8 mouse cellular contexts compared by ENCODE assay signal in the genomic region with DNA sequence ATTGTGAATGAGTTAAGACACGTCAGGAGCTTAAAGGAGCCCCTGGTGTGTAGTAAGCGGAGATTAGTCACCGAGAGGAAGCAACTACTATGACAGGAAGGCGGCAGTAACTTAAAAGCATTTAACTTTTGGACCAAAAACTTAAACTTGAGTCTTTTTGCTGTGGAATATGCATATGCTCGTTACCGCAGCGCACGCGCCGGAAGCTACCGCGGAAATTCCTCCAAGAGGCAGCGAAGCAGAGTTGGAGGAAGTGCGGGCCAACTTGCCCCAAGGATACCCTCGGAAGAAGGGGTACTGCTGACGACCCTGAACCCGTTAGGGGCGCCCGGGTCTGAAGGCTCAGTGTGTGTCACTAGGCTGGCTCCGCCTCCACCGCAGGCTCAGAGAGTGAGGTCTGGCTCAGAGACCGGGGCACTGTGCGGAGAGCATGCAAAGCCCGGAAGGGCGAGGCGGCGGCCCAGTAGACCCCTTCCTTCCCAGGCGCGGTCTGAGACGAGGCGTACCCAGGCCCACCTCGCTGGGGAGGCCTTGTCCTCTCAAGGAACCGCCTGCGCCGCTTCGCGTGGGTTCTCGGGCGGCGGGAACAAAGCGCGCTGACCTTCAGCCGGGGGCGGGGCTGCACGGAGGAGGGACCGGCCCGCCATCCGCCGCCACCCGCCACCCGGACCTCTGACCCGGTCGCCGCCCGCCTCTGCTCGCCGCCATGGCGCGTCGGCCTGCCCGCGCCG. TPM values are rescaled to one million over a fixed set of nuclear protein-coding genes. Genes with fewer than 3 reads are reported as not detected.
A peak's percentile ranks its signal among the peaks of the same experiment; 100 is the strongest.
DNase-seq lines count a peak whose midpoint lies in the region; ATAC-seq and TF ChIP-seq lines count a peak whose summit lies in the region.

No protein-coding gene starts in this region.

- H3K27me3 ChIP-seq in cerebellum, adult 2 months (ENCODE audit: control insufficient read depth, insufficient read depth, low read length), result no peaks in the 10 kb centered on the region
- no peaks in the 10 kb centered on the region for H3K27me3 ChIP-seq in erythroblast, embryonic 14.5 days (ENCODE audit: control insufficient read depth)
- no peaks in the 10 kb centered on the region for H3K27me3 ChIP-seq in limb, embryonic 11.5 days (ENCODE audit: control insufficient read depth, insufficient read depth, low read length)

- peaks cover 3% of the 10 kb centered on the region; the same call in 1 of the 2 replicates for H3K4me1 ChIP-seq in cerebellum, adult 2 months (ENCODE audit: control insufficient read depth, insufficient read depth, low read length)
- peaks cover 40% of the 10 kb centered on the region for H3K4me1 ChIP-seq in erythroblast, embryonic 14.5 days (ENCODE audit: control insufficient read depth)
- H3K4me1 ChIP-seq in limb, embryonic 11.5 days (ENCODE audit: control insufficient read depth, insufficient read depth, low read length), result peaks cover 6% of the 10 kb centered on the region; the same call in 1 of the 2 replicates

- WGBS in cerebellum, adult 2 months, result under 1% methylated on average over 60 of the region's 63 CpGs
- WGBS in limb, embryonic 11.5 days, result under 1% methylated on average over 61 of the region's 63 CpGs

- no peaks in the 10 kb centered on the region for H3K9me3 ChIP-seq in erythroblast, embryonic 14.5 days (ENCODE audit: control insufficient read depth, low read length)
- no peaks in the 10 kb centered on the region for H3K9me3 ChIP-seq in limb, embryonic 11.5 days (ENCODE audit: control insufficient read depth, low read length)

- no peak for DNase-seq in cerebellum, adult 2 months
- DNase-seq in cerebellum, postnatal 36 days, result no peak
- DNase-seq in retina, embryonic 14.5 days (ENCODE audit: low spot score), result peak; percentile 72
- no peak for DNase-seq in retina, postnatal 1 day
- DNase-seq in limb, embryonic 11.5 days (ENCODE audit: low spot score), result peak; percentile 82
- no peak for DNase-seq in cerebellum, postnatal 4 days (ENCODE audit: low spot score in 2 of 2)

- peak overlapping the region; percentile 72 for H3K4me2 ChIP-seq in limb, embryonic 11.5 days (ENCODE audit: low read depth, severe bottlenecking)

- H3K27ac ChIP-seq in cerebellum, adult 2 months (ENCODE audit: insufficient read depth, low read length), result peak overlapping the region; percentile 41; the same call in 1 of the 2 replicates
- peak overlapping the region; percentile 90 for H3K27ac ChIP-seq in limb, embryonic 11.5 days (replicated peaks; ENCODE audit: low read depth, low read length)

- peak overlapping the region; percentile 82 for H3K4me3 ChIP-seq in cerebellum, adult 2 months (replicated peaks; ENCODE audit: insufficient read depth, low read depth, low read length)
- peak overlapping the region; percentile 99 for H3K4me3 ChIP-seq in erythroblast, embryonic 14.5 days (replicated peaks)
- H3K4me3 ChIP-seq in limb, embryonic 11.5 days (ENCODE audit: low read depth, low read length), result peak overlapping the region; percentile 96

- ATAC-seq in limb, embryonic 11.5 days (ENCODE audit: insufficient number of reproducible peaks, low FRiP score, low TSS enrichment, low read depth), result peak; percentile 85
- peak; percentile 37 for ATAC-seq in monocyte, adult 5-6 weeks (replicated peaks; ENCODE audit: insufficient number of reproducible peaks, low FRiP score, low TSS enrichment, poor library complexity, severe bottlenecking)

- peaks cover 45% of the 10 kb centered on the region for H3K36me3 ChIP-seq in erythroblast, embryonic 14.5 days (ENCODE audit: control insufficient read depth)
- H3K36me3 ChIP-seq in limb, embryonic 11.5 days (ENCODE audit: control insufficient read depth, insufficient read depth, low read length), result peaks cover 8% of the 10 kb centered on the region; the same call in 1 of the 2 replicates

- TF ChIP-seq CTCF in cerebellum, adult 2 months (IDR thresholded peaks at IDR 0.05; ENCODE audit: borderline replicate concordance, insufficient read depth, low read depth, low read length), result no peak

- no peak for TF ChIP-seq POLR2A in cerebellum, adult 2 months (IDR thresholded peaks at IDR 0.05; ENCODE audit: borderline replicate concordance, insufficient read depth, low read length)

- peak overlapping the region; percentile 95 for H3K9ac ChIP-seq in limb, embryonic 11.5 days (ENCODE audit: low read length)

RNA-seq across cellular contexts. Expression of gene Nap1l4, which starts 0.5 kb away (rescaled TPM):
- 164 and 185 TPM in 2 replicates for polyA plus RNA-seq in cerebellum, adult 2 months (2012; rRNA removed)
- polyA plus RNA-seq in erythroblast, embryonic 14.5 days (2012), result 5.7 and 6.2 TPM in 2 replicates
- polyA plus RNA-seq in limb, embryonic 11.5 days (2014; fragmentation: Nextera tagmentation; extraction: Ambion mirVana), result 194 and 196 TPM in 2 replicates
- total RNA-seq in monocyte, adult 5-6 weeks (2017), result 121 to 136 TPM (median 124 TPM) in 3 replicates

RNA-seq across cellular contexts. Expression of gene Phlda2, which starts 45.4 kb away (rescaled TPM):
- not detected in 2 replicates for polyA plus RNA-seq in cerebellum, adult 2 months (2012; rRNA removed)
- 0.06 and 0.18 TPM in 2 replicates for polyA plus RNA-seq in erythroblast, embryonic 14.5 days (2012)
- polyA plus RNA-seq in limb, embryonic 11.5 days (2014; fragmentation: Nextera tagmentation; extraction: Ambion mirVana), result 7.5 and 9.6 TPM in 2 replicates
- not detected in 3 replicates for total RNA-seq in monocyte, adult 5-6 weeks (2017)

RNA-seq across cellular contexts. Expression of gene Cars, which starts 51.5 kb away (rescaled TPM):
- polyA plus RNA-seq in cerebellum, adult 2 months (2012; rRNA removed), result 46.2 and 50.1 TPM in 2 replicates
- 8.7 and 12.5 TPM in 2 replicates for polyA plus RNA-seq in erythroblast, embryonic 14.5 days (2012)
- polyA plus RNA-seq in limb, embryonic 11.5 days (2014; fragmentation: Nextera tagmentation; extraction: Ambion mirVana), result 62.2 and 65.7 TPM in 2 replicates
- 19.9 to 54.1 TPM (median 40.4 TPM) in 3 replicates for total RNA-seq in monocyte, adult 5-6 weeks (2017)

Comparison
In these comparisons a context has a peak if more than half of its experiments do, and no peak if none do; other contexts are left out.
1. DNase-seq: peak in retina, embryonic 14.5 days (single experiment) and limb, embryonic 11.5 days (single experiment); none in cerebellum, adult 2 months (0 of 2), cerebellum, postnatal 36 days (0 of 2), retina, postnatal 1 day (single experiment) and cerebellum, postnatal 4 days (0 of 2).
2. RNA of gene Nap1l4, which starts 0.5 kb away (polyA plus RNA-seq): 194 to 196 TPM in limb, embryonic 11.5 days and 164 to 185 TPM in cerebellum, adult 2 months; 5.7 to 6.2 TPM in erythroblast, embryonic 14.5 days; every median in the first group is over 10 times any median in the second.
3. Peak in every context shown above with its lines, with median percentiles within 50 percentile points of each other: H3K4me3 ChIP-seq.